Mouse (Mus musculus): Measurements from ENCODE around the gene Hoxc8.

GRCm38 (mm10) chr15:102977423-102977974, 12.9 kb upstream of the Hoxc8 start:
- no peak for TF ChIP-seq CTCF (IDR thresholded peaks at IDR 0.05; ENCODE audit: extremely low read depth, insufficient read depth, low read length)
- TF ChIP-seq POLR2A (IDR thresholded peaks at IDR 0.05; ENCODE audit: extremely low read depth, insufficient read depth, low read length): no peak
